Mouse (Mus musculus) brown adipose tissue, adult 24 weeks (tissue): ENCODE results near the gene Cers6. TPM values are rescaled to one million over a fixed set of nuclear protein-coding genes. Genes with fewer than 3 reads are reported as not detected.

Experiments used
- polyA plus RNA-seq: library from polyadenylated mRNA; stranded (reverse); fragments of >200 nt; gene quantifications from 2 replicates; pipeline ENCODE4 v1.2.4, GENCODE M21; 2012; ENCODE audit not compliant: missing spikeins, insufficient read depth, insufficient read length

Gene Cers6
- polyA plus RNA-seq, 1 experiment: 1.1 TPM

Other genes starting within 250 kb of the Cers6 start
- not detected in 2 replicates for gene 4932414N04Rik, start 205.0 kb upstream of the Cers6 start, polyA plus RNA-seq